Mouse (Mus musculus): ENCODE measurements around the gene Ptpn18.

Ptpn18 gene

DNA sequence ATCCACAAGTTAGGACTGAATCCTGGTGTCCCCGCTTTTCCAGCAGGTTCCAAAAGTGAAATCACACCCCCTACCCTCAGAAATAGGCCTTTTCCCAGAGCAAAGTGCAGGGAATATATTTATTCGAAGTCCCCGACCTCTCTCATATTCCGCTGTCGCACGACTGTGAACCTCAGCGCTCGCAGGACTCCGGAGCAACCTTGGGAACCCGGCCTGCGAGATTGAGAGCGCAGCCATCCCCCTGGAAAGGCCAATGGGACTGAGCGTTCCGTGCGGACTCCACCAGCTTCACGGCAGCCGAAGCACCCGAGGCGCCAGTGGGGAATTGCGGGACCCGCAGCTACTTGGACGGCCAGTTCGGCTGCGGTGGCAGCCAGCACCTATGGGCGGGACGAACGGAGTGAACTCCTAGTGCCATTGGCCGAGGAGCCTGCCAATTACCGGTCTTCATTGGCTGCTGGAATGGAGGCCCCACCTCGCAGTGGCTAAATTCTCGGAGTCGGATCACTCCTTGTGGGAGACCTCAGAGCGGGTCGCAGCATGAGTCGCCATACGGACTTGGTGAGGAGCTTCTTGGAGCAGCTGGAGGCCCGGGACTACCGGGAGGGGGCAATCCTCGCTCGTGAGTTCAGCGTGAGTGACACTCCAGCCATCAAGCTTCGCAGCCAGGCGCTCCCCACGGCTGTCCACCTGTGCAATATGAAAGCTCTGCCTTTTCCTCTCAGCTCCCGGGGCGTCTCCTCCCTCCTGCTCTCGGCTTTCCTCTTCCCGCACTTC is at the start of gene Ptpn18:
TSS of gene Ptpn18 (plus strand) at position 479 of the 777 bp plus-strand sequence.
- DNase-seq = peak; percentile 96

DNA sequence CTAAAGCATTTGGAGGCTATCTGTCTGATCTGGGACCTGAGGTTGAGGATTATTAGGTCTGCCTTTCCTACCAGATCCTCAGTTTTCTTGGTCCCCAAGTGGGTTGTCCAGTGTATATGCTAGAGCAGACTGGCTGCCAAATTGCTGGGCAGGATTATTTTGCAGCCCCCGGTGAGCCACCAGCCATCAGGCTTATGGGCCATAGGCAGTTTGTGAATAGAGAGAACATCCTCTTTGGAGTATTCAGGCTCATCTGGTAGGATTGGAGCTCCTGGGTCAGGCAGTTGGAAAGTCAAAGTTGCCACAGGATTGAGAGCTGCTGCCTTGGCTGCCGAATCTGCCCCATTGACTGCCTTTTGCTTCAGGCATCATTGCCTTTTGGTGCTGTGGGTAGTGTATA is 31.1 kb upstream of the Ptpn18 start:
- DNase-seq = no peak

DNA sequence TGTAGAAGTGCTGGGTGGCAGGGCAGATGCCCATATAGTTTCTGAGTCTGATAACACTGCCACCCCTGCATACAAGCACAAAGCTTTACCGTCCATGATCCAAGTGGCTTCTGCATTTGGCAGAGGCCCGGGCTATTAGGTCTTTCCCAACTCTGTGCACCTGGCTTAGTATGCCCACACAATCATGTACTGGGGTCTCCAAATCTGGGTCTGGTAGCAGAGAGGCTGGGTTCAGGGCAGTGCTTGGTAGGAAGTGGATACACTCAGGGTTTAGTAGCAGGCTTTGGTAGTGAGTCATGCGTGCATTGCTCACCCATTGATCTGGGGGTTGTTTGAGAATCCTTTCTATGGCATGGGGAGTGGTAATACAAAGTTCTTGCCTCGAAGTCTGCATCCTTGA is 30.3 kb upstream of the Ptpn18 start:
- no peak for DNase-seq

DNA sequence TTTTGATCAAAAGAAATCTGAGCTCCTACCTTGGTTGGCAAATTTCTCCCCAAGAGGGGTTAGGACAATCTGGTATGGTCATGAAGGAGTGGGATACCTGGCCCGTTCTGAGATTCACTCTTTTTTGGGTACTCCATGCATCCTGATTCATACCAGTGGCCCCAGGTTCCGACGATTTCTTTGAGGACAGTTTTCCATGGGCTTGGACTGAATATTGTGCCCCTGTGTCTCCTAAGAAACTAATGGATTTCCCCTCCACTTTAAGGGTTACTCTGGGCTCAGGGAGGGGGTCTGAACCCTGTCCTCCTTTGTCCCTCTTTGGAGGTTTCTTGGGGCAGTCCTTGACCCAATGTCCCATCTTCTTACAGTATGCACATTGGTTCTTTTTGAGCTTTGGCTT is 28.6 kb upstream of the Ptpn18 start:
- no peak for DNase-seq

DNA sequence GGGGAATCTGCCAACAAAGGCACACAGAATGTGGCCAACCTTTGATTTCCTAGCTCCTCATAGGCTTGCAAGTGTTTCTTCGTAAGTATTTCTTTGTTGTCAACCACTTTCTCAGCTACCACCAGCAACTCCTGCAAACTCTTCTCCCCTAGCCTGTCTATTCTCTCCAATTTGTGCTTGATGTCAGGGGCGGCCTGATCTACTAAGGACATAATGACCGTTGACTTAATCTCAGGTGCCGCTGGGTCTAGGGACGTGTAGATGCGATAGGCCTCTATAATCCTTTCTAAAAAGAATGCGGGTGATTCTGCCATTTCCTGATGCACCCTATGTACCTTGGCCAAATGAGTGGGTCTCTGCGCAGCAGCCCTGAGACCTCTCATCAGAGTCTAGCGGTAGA is 28.1 kb upstream of the Ptpn18 start:
- DNase-seq = no peak

DNA sequence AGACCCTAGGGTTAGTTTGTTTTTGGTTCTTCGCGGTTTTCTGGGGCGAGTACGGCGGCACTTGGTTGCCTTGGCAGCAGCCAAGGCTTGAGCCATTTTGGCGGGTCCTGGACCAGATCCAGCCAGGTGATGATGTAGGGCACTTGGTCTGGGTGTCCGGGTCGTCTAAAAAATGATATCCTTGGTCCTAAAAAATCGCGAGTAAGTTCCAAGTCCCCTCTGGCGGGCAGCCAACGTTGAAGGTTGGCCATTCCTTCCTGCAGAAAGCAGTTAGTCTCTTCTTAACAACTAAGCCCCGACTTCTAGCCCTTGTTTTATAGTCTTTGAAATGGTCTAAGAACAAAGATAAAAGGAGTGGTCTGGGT is 27.2 kb upstream of the Ptpn18 start:
- peak in 1 of 2 experiments; percentile 61 for DNase-seq

DNA sequence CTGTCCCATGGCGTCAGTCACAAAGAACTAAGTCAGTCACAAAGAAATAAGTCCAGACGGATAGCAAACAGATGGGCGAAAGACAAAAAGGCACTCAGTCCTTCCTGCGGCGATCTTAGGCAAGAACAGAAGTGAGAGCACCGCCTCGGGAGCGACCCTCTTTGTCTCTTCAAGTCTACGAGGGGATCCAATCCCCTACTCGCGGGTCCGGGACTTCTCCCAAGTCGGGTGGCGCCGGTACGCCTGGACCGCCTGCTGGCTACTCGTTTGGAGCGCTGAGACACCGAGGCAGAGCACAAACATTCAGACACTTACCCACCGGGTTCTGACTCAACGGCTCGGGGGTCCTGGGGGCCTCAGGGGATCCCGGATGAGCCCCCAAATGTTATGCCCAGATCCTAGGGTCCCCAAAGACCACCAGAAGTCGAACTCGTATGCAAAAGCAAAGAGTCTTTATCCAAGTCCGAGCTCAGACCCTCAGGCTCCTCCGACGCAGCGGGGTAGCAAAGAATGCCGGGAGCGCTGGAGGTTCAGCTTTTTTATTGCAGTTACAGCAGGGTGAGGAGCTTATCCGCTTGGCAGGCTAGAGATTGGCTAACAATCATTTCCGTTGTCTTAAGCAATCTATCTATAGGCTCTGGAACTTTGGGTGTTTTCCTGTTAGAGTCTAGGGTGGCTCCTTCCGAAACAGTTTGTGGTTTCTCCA is 26.6 kb upstream of the Ptpn18 start:
- peak; percentile 24 to 49 for DNase-seq

DNA sequence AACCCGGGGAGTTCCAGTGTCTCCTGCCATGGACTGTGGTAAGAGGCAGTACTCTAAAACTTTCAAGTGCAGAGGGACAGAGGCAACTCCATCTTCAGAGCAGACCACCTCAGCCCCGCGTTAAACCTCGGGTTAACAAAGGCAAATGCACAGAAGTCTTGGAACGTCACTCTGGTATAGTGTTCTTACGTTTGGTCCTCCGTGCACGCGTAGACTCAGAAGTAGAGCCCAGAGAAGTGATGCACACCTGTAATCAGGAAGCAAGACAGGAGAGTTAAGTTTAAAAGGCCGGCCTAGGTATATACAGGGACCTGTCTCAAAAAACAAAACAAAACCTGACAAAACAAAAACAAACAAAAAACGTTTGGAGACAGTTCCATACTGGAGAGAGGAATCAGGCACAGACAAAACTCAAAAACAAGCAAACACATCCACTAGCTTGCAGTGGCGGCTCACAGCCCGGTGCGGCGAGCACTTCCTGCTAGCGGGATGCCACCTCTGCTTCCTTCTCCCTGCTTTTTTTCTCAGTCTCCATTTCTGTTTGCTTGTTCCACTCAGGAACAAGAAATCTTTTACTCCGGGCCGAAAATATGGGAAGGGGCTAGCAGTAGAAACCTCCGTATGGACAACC is 25.6 kb upstream of the Ptpn18 start:
- DNase-seq = no peak

DNA sequence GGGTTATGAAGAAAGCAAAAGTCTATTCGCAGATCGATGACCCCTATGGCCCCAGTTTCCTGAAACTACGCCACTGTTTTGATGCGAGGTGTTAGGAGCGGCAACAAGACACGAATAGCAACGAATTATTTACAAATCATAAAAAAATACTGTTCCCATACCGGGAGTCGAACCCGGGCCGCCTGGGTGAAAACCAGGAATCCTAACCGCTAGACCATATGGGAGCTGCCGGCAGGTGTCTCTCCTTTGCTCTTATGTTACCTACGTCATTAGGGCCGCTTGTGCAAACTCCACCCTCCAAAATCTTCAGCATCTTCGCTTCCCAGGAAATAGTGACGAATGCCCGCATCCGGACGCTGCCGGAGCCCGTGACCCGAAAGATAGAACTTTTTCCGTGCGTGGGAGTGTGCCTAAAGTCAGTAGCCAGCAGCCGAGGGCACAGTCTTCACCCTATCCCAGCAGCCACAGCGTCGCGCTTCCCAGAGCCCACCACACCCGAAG is 24.9 kb upstream of the Ptpn18 start:
- peak; percentile 89 to 91 for DNase-seq

DNA sequence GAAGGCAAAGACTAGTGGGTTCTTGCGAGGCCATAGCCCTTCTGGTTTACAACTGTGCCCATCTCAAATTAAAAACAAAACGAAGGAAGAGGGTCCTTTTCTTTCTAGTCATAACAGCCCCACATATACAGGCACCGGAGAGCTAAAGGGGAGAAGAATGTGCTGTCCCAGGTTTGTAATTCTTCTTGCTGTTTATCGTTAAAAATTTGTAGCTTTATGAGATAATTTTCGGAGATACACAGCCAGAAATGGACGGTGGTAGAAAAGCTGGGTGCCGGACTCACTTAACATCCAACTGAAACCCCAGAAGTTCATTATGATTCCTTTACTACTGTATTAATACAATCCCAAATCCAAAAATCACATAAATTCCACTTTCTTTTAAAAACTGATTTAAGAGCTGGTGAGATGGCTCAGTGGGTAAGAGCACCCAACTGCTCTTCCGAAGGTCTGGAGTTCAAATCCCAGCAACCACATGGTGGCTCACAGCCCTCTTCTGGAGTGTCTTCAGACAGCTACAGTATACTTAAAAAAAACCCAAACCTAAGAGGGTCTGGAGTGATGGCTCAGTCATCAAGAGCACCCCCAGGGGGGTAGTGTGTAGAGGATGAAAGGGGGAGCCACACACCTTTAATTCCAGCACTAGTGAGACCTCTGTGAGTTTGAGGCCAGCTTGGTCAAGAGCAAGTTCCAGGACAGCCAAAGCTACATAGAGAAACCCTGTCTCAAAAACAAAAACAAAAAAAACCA is 24.0 kb upstream of the Ptpn18 start:
- no peak for DNase-seq

DNA sequence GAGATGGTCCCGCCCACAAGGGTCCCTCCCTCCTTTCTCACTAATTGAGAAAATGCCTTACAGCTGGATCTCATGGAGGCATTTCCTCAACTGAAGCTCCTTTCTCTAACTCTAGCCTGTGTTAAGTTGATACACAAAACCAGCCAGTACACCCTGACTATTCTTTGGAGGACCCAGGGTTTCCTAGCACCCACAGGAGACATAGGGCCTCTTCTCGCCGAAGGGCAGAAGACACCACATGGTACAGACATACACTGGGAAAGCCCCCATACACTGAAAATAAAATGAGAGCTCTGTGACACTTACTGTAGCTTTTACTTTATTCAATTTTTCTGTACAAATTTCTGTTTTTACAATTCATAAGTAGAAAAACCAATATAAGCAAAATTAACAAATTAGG is 23.2 kb upstream of the Ptpn18 start:
- DNase-seq = no peak

DNA sequence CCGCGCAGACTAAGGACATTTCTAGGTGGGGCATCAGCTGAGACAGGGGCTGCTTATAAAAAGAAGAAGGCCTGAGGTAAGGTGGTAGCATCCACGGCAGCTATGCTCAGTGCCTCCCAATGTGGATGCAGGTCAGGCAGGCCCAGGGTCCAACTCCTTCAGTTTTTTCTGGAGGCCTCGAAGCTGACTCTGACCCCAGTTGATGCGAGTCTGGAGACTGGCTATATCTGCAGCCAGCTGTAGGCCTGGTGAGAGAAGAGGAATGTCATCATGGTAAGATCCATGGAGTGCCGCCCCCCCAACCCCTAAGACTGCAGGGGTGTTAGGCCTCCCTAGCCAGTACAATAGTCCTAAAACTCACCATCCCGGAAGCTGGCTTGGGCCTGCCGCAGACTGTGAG is 22.2 kb upstream of the Ptpn18 start:
- DNase-seq = peak in 1 of 2 experiments; percentile 32

DNA sequence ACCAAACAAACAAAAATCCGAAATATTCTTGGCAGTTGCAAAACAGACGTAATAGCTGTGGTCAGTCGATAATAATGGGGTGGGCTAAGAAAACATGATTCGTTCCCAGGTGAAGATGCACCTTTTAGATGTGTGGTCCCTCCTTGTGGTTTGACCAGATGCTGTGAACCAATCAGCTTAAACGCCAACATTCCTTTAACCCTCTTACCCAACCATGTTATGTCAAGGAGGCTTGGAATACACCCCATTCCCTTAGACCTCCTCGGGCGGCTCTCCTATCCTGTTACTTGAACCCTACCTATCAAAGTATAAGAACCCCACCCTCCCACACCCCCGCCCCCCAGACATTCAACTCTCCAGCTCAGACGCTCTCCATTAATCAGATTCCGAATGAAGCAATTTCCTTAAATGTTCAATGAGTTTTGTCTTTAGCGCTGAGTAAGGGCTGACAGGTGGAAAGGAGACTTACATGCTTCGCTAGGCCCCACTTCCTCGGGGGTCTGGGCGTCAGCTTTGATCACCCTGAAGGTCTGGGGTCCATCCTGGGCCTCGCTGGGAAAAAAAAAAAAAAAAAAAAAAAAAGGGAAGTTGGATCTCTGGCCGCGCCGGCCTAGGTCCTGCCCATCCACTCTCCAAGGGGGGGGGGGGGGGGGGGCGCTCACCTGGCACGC is 21.0 kb upstream of the Ptpn18 start:
- DNase-seq = no peak

DNA sequence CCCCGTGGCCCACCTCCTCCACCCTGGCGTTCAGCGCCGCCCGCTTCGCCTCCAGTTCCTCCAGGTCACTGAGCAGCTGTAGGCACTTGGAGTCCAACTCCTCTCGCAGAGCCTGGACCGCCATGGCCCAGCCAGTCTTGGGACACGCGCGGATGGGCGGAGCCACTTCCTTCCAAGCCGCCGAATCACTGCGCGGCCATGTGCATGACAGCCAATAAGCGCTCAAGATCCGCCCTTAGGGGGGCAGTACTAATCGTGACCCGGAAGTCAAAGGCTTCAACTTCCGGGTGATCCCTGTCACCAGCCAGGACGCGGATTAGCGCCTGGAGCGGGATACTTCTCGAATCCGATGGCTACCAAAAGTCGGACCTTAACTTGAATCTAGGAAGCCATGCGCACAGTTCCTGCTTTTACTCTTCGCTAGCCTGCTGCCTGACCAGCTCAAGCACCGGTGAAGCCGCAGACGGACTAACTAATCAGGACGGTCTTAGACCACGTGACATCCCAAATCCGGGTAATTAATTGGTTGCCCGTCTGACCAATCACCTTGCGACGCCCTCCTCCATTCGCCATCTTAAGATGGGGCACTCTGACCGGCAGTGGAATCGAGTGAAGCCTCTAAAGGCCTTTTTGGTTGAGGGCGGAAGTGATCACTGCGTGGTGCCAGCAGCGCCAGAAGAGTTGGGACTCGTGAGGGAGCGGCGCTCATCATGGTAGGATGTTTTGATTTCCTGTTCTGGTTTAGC is 20.2 kb upstream of the Ptpn18 start, which contains the start of the genes Ccdc115 and Imp4:
TSS of gene Ccdc115 (minus strand) at position 458 of the 746 bp plus-strand sequence.
TSS of gene Imp4 (plus strand) at position 637 of the 746 bp plus-strand sequence.
- DNase-seq = peak; percentile 98

DNA sequence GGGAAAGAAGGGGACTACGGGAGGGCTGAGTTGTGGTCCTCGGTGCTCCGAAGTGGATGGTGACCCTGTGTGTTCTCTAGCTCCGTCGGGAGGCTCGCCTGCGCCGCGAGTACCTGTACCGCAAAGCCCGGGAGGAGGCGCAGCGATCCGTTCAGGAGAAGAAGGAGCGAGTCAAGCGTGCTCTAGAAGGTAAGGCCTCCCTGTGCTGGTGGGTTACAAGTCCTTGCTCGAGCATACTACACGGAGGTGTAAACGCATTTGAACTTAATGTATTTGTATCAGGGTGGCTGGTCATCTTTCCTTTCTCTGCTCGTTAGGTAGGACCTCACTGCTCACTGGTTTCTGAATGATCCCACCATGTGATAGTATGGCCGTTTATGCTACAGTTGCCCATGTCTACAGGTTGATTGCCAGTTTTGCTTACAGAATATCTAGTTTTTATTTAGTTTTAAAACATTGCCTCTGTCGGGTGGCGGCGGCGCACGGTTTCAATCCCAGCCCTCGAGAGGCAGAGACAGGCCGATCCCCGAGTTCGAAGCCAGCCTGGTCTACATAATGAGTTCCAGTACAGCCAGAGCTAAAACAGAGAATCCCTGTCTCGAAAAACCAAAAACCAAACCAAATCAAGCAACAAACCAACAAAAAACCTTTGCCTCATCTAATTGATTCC is 19.5 kb upstream of the Ptpn18 start:
- DNase-seq = no peak

DNA sequence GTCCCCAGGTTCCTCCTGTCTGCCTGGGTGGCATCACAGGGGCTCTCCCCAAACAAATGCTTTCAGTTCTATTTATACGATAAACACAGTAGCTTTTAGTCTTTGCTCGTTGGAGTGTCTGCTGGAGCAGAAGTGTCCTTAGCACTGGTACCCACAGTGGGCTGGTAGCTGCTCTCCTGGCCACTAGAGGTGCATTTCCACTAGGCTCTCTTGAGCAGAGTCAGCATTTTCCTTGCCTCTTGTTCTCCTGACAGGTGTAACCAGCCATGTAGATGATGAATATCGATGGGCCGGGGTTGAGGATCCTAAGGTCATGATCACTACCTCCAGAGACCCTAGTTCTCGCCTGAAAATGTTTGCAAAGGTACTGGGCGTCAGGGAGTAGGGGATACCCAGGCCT is 16.4 kb upstream of the Ptpn18 start:
- no peak for DNase-seq

DNA sequence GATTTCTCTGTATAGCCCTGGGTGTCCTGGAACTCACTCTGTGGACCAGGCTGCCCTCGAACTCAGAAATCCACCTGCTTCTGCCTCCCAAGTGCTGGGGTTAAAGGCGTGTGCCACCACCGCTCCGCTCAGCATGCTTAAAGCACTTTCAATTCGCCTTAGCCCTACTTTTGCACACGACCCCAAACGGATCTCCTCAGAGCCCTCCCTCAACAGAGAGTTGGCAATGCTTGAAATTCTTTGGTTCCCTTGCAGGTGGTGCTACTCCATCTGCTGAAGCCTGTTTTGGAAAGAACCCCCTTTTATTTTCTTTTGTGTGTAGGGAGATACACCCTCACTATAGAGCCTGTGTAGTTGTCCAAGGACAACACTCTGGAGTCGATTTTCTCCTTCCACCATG is 1.1 kb upstream of the Ptpn18 start:
- no peak for DNase-seq

DNA sequence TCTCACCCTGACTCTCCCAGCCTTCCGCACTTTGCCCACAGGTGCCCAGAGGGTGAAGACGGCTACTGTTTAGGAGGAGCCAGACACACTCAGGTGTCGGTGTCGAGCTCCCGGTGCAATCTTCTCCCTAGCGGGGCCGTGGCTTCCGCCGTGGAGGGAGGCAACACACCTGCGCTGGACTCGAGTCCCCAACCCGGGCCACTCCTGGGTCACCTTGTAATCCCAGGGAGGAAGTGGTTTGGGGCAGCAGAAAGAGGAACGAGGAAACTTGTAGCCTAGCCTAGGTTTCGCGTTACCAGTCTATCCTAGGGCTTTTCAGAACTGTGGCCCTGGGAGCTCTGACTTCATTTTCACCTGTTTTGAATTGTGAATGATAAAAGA is 489 bp downstream of the Ptpn18 start:
- DNase-seq = peak; percentile 40 to 71

DNA sequence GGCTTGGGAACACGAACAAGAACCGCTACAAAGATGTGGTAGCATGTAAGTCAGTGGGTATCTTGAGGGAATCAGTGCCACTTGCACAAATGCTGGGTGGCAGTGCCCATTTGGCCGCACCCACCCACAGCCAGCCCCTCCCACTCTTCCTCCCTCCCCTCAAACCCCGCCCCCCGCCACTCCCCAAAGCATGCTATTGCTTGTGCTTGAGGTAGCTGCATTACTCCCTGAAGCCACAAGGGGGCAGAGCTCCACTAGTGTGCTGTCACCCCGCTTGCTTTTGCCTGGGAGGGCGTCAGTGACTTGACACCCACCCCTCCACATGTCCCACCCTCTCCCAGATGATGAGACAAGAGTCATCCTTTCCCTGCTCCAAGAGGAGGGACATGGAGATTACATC is 3.2 kb downstream of the Ptpn18 start:
- peak; percentile 75 for DNase-seq

DNA sequence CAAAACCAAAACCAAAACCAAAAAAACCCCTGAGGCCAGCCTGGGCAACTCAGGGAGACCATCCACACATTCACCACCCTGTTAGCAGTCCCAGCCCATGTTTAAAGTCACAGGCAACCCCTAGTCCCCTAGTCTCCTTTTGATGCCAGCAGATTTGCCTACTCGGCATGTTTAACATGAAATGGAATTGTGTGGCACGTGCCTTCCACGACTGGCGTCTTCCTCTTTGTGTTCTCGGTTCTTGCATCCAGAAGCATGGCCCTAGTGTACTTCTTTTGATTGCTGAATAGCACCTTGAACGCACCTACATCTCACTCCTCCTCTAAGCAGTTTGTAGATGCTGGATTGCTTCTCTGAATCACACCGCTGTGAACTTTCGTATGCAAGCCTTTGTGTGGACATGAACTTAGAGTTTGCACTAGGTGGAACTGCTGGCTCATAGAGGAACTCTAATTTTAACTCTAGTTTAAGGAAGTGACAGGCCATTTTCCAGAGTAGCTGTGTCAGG is 4.8 kb downstream of the Ptpn18 start:
- DNase-seq = no peak

DNA sequence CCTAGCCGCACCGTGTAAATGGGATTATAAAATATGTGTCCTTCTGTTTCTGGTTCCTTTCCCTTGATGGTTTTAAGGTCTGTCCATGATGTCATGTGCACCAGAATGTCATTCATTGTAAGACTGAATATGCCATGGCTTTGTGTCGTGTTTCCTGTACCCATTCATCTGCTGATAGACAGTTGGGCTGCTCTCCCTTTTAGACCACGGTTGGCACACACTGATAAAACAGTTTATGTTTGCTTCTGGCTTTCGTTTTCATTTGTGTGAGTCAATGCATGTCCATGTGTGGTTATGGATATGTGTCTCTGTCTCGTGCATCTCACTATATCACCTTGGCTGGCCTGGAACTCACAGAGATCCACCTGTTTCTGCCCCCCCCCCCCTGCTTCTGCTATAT is 5.9 kb downstream of the Ptpn18 start:
- no peak for DNase-seq

Data from kidney, postnatal 25 days (tissue).